Mouse (Mus musculus): ENCODE results near the gene Olfr1116. TPM values are rescaled to one million over a fixed set of nuclear protein-coding genes. Genes with fewer than 3 reads are reported as not detected.
"Not testable (repeated sequence)": the region's sequence is repeated elsewhere in the genome, so short reads cannot be mapped to it uniquely, and the experiment has no call there.

Gene Olfr1116
- total RNA-seq (2021) = not detected in 2 replicates
- long read RNA-seq = 0 reads

DNA sequence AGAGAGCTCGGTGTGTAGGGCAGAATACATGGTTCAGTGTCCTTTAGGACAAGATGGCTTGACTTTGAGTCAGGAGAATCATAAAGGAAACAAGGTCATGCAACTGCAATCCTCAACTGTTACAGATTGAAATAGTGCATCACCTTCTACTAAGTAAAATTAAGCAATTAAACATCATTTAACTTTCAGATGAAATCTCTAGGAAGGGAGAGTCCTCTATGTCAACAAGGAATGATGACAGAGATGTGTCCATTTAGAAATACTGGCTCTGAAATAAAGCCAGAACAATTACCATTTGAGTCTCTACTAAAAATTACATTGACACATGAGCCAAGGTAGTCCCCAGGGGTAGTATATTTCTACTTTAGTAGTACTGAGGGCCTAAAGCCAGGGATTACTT, at the start of gene Olfr1116:
Olfr1116 (plus strand) TSS at position 301 of the 400 bp plus-strand sequence.
- DNase-seq = no peak

DNA sequence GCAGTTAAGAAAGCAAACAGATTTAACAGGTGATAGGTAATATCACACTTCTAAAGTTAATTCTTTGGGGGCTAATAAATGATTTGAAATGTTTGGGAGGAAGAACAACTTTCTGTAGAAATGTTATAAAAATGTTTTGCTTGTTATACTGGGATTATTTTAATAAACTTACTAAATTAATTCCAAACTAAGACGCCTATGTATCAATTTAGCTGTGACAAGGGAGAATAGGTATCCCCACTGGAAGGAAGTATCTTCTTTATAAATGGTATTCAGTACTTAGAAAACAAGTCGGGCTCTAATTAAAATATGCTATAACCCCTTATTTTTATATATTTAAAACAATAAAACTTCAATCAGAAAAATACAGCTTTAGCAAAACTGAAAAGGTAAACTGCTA, 19.6 kb upstream of the Olfr1116 start, which contains the start of gene Olfr1115:
Olfr1115 (plus strand) TSS at position 301 of the 400 bp plus-strand sequence.
- no peak for DNase-seq

DNA sequence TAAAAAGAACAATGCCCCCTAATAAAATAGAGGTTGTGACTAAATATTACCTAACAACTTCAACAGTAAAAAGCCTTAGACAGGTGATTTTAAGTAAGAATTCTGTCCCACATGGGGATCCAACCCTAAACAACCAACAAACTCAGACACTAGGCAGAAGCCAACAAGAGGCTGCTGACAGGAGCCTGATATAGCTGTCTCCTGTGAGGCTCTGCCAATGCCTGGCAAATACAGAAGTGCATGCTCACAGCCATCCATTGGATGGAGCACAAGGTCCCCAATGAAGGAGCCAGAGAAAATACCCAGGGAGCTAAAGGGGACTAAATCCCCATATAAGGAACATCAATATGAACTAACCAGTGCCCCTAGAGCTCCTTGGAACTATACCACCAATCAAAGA, 26.6 kb downstream of the Olfr1116 start:
- not testable (repeated sequence) for DNase-seq

DNA sequence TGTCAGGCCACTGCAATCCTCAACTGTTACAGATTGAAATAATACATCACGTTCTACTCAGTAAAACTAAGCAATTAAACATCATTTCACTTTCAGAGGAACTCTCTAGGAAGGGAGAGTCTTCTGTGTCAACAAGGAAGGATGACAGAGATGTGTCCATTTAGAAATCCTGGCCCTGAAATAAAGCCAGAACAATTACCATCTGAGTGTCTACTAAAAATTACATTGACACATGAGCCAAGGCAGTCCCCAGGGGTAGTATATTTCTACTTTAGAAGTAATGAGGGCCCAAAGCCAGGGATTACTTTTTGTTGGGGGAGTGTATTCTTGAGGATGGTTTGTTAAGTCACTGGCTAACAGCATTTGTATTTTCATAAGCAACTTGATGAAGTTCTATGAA, 39.9 kb downstream of the Olfr1116 start, which contains the start of gene Olfr1118:
Olfr1118 (plus strand) TSS at position 301 of the 400 bp plus-strand sequence.
- DNase-seq = no peak

Small RNAs within 50 kb of the gene (microRNA-seq; reads per million reads assigned to microRNA genes)
- 0 reads per million in 2 experiments for gene Gm27438

Other genes with a start within 250 kb of the Olfr1116 start
- not detected in 2 replicates for gene Olfr1104, start 240.5 kb upstream of the Olfr1116 start, total RNA-seq (2021)
- not detected in 2 replicates for gene Olfr1105, start 231.0 kb upstream of the Olfr1116 start, total RNA-seq (2021)
- gene Olfr1106, start 215.3 kb upstream of the Olfr1116 start, total RNA-seq (2021) = not detected in 2 replicates
- gene Olfr1107, start 191.7 kb upstream of the Olfr1116 start, total RNA-seq (2021) = not detected in 2 replicates
- gene Olfr1109, start 171.5 kb upstream of the Olfr1116 start, total RNA-seq (2021) = not detected in 2 replicates
- gene Olfr259, start 153.0 kb upstream of the Olfr1116 start, total RNA-seq (2021) = not detected in 2 replicates
- not detected in 2 replicates for gene Olfr1110, start 127.2 kb upstream of the Olfr1116 start, total RNA-seq (2021)
- gene Olfr1111, start 114.9 kb upstream of the Olfr1116 start, total RNA-seq (2021) = not detected in 2 replicates
- not detected in 2 replicates for gene Olfr1112, start 79.7 kb upstream of the Olfr1116 start, total RNA-seq (2021)
- not detected in 2 replicates for gene Olfr1113, start 58.6 kb upstream of the Olfr1116 start, total RNA-seq (2021)
- gene Olfr1115, start 19.5 kb upstream of the Olfr1116 start, total RNA-seq (2021) = not detected in 2 replicates
- not detected in 2 replicates for gene Olfr1118, start 40.0 kb downstream of the Olfr1116 start, total RNA-seq (2021)
- gene Olfr1120, start 87.3 kb downstream of the Olfr1116 start, total RNA-seq (2021) = not detected in 2 replicates
- gene Olfr1121, start 102.4 kb downstream of the Olfr1116 start, total RNA-seq (2021) = not detected in 2 replicates
- not detected in 2 replicates for gene Olfr1122, start 118.3 kb downstream of the Olfr1116 start, total RNA-seq (2021)
- gene Olfr1123, start 149.1 kb downstream of the Olfr1116 start, total RNA-seq (2021) = not detected in 2 replicates
- not detected in 2 replicates for gene Olfr1124, start 162.7 kb downstream of the Olfr1116 start, total RNA-seq (2021)
- gene Olfr1126, start 186.4 kb downstream of the Olfr1116 start, total RNA-seq (2021) = not detected in 2 replicates
- gene Pramel7, start 229.6 kb downstream of the Olfr1116 start, total RNA-seq (2021) = not detected in 2 replicates
- not detected in 2 replicates for gene Pramel6, start 239.0 kb downstream of the Olfr1116 start, total RNA-seq (2021)

All from adrenal gland, postnatal 25 days (tissue).